Mouse (Mus musculus) embryo, embryonic 11 days (tissue): ENCODE measurements around the gene Mmaa.

ENCODE experiments used
- DNase-seq: peaks from one replicate; pipeline ENCODE4 v3.0.0-alpha.2; 2015

Gene Mmaa

DNA sequence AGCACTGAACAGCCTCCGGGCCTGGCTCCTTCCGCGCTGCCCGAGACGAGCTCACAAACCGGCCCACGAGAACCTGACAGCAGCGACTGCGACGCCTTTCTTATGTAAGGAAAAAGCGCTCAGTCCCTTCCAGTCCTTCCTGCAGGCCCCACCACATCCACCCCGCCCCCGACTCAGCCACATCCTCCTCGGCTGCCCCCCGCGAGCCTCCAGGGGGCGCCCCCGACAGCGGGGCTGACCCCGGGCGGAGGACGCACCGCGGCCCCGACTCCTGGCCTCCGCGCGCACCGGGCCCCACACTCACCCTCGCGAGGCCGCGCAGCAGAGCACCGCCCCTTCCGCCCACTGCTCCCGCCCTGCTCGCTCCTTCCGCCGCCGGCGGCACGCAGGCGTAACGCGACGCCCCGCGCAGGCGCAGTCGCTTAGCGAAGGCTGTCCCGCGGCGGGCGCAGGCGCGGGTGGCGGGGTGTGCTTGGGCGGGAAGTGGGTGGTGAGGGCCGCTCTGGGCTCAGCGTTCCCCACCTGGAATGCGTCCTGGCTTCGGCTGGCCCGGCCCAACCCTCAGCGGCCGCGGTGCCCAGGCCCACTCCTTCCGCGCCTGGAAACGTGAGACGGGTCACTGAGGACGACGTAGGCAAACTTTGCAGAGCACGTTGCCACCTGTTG is at the start of gene Mmaa:
TSS of gene Mmaa (minus strand) at position 328 of the 666 bp plus-strand sequence.
- peak; percentile 100 for DNase-seq

DNA sequence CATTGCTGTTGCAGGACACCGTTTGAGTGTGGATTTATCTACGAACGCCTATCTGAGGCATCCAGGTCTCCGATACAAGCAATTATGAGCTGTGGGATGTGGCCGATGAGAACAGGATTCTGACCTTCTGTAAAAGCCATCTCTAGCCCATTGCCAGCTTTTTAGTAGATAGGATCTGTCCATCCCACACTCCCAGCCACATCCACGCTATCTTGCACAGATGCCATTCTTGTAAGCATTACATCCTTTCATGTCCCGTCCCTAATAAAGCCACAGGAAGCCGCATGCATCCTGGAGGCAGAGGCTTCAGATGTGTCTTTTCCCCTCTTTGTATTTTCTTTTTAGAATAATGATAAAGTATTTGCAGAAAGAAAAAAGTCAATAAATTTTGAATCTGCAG is 46.5 kb upstream of the Mmaa start:
- no peak for DNase-seq

DNA sequence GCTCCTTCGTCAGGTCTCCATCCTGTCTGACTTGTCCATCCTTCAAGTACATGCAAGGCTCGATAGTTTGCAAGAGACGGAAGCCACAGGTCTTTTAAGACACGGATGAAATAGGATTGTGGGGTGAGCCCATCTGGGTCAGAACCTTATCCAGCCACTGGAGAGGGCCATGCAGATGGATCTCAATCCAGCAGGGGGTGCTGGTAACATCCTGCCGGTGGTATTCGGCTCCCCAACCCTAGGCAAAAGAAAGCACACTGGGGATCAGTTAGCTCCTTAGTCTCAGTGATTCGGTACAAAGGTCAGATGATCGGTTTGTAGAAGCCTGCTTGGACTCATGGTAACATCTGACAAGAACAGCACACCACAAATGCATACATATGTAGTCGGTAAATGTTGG is 44.8 kb upstream of the Mmaa start:
- DNase-seq, result no peak

DNA sequence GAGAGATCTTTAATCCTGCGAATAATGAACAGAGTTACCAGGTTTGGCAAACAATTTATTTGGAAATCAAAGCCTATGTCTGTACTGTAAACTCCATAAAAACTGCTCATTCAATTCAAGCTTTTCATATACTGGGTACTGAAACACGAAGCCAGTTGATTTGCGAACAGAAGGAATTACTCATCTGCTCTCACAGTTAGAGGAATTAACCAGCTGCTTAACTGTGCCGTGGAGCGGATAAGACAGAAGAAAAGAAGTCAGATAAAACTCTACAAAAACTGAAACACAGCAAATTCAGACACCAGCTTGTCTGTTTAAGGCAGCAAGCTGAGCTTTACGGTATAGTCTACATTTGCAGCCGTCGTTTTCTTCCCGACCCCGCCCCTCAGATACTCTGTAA is 43.9 kb upstream of the Mmaa start:
- DNase-seq, result no peak

DNA sequence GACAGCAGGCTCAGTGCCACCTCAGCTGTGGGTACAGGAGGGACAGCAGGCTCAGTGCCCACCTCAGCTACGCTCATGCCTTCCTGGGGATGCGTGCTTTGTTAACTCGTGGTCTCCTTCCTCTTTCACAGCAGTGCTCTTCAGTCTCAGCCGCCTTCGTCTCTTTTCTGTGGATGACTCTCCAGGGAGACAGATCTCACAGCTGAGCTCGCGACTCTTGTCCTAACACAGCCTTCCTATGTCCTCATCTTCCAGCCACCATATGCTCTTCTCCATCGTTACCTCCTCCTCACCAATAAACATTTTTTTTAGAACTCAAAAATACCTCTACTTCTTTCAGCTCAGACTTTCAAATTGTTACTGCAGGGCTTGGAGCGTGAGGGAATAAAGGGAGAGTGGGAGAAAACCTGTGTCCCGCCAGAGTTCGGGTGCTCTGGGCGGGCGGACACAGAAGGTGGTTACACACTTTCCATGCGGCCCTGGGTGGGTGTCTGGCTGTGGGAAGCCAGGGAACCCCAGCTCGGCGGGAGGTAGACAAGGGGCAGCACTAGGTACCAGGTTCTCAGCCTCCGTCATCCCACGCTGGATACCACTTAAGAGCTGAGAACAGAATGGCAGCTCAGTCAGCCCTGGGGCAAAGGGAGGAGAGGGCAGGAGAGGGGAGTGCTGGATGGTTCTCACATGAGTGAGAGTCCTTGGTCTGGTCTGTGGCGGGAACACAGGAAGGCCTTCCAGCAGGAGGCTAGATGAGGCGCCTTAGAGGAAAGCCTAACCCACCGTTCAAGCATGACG is 37.6 kb upstream of the Mmaa start:
- DNase-seq, result no peak

DNA sequence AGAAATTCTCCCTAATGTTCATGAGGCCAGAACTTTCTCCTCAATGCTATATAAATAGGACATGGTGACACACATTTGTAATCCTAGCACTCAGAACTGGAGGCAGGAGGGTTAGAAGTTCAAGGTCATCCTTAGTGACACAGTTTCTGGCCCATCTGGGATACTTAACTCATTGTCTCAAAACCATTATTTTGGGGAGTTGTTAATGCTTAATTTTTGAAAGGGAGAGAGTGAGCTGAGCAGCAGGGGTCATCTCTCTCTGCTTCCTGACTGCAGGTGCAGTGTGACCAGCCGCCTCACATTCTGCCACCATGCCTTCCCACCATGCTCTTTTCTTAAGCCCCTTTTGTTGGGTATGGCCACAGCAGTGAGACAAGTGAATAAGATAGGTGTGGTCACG is 36.8 kb upstream of the Mmaa start:
- no peak for DNase-seq

DNA sequence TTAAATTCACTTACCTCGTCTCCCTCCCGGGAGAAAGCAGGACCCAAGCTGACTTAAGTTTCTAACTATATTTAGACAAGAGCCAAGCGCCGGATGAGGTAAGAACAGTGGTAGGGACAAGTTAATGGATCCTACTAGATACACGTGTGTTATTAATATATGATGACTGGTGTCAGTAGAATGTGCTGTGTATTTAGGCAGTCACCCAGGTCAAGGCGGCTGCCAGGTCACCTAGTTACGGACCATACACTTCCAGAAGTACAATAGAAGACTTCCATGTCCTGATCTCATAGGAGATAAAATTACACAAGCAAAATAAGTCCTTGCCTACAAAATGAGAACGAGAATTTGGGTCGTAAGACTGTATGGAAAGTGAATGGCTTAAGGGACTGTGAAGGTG is 36.3 kb upstream of the Mmaa start:
- no peak for DNase-seq

DNA sequence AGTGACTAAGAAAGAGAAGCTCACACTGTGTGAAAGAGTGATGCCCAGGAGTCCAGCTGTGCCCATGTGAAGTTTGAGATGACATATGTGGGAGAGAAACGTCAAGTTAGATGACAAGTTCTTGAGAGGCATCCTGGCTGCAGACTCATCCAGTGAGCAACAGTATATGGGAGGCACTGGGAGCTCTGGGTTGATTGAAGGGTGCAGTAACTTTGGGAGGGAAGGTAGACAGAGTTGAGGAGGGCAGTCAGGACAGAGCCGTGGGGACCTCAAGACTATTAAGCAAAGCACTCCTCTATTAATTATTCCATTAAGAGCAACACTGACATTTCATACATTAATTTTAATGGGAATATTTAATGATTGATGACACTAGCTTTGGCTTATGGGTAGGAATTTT is 35.0 kb upstream of the Mmaa start:
- DNase-seq, result no peak

DNA sequence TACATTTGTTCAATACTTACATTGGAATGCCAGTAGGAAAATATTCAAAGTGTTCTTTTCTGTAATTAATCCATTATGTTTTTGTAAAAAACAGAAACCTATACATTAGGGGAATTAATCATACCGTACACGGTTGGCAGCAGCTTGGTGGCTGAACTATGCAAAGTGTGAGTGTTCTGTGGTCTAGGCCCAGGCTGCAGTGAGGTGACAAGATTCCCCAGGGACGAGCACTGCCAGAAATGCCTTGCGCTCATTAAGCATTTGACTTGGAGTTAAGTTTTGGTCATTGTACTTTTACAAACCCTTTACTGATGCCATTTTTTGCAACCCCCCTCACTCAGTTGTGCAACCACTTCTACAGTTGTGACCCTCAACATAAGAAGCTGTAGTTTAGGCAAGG is 34.4 kb upstream of the Mmaa start:
- no peak for DNase-seq

DNA sequence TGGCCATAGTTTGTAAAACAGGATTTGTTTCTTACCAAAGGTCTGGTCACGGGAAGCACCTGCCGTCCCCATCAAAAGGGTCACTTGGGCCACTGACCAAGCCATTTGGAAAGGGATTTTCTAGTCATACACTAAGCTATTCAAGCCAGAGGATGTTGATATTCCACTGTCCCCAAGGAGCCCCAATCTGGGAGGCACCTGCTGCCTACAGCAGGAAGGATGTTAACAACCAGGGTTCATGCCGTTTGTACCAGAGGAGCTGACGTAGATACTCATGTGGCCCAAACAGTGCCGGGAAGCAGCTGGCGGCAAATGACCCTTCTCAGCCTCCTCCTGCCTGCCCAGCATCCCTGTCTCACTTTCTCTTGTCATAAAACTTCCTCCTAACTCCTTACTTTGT is 30.8 kb upstream of the Mmaa start:
- DNase-seq, result no peak

DNA sequence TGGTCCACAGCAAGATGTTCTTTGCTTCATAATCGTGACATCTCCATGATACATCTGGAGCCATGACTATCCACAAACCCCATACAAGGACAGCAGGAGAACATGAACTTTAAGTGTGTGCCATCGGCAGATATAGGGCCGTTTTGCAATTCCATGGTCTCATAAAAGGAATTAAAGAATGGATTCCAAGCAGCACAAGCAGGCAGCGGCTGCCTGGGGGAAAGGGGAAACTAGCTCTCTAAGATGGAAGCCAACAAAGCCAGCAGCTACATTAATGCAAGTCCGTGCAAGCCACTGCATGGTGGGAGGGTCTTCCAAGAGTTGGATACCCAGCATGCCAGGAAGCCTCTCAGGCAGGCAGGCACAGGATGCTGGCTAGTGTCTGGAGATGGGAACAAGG is 30.2 kb upstream of the Mmaa start:
- DNase-seq, result no peak

DNA sequence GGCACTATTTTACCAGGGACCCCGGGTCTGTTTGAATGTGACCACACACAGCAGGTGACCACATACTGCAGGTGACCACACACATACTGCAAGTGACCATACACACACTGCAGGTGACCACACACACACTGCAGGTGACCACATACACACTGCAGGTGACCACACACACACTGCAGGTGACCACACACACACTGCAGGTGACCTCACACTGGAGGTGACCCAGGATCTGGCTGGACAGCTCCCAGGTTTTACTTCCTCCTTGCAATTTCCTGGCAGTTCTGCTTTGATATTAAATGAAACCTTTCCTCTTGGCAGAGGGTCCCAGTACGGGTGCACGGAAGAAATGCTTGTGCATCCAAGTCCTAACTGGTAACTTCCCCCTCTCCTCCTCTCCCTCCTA is 29.3 kb upstream of the Mmaa start:
- DNase-seq, result no peak

DNA sequence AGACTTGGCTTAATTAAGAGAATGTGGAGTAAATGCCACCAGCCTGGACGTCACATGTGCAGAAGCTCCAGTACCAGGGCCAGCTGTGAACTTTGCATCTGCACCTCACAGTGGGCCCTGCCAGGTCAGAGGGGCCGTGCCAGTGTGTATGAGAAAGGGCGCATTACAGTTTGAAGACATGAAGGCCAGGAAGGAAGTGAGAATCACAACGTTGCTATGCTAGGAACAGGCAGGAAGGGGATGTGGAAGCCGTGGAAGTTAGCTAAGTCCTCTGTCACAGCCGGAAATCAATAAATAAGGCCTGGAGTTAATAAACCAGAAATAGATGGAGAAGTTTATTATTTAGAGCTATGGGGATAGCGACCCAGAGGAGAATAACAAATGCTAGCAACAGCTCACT is 28.4 kb upstream of the Mmaa start:
- DNase-seq, result no peak

DNA sequence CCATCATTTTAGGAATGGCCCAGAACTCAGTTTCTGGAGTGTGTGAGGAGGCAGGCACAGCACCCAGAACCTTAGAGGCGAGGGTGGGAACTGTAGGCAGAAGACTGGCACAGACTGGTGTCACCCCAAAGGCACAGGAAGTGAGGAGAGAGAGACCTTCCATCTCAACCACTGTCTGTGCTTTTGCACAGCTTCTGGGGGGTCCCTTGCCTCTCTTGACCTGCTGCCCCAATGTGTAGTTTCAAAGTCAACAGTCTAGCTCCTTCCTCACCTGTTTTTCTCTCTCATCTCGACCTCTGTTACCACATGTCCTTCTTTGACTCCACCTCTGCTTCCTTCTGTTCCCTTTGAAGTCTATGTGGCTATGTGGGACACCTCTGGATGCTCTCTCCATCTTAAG is 16.1 kb upstream of the Mmaa start:
- no peak for DNase-seq

DNA sequence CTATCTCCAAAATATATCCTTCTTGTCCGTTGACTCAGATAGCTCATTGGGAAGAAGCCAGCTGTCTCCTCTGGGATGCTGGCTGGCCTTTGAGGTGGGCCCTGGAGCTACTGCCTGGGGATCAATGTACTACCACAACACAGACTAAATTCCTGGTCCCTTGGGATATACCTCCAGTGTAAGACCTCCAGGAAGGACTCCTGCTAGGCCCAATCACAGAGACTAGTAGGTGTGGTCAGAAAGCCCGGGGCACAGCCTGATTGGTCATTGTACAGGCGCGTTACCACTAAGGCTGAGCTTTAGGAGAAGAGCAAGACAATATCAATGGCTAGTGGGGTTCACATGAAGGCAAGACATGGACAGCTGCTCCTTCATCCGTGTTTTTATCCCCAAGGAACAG is 11.2 kb upstream of the Mmaa start:
- DNase-seq, result no peak

DNA sequence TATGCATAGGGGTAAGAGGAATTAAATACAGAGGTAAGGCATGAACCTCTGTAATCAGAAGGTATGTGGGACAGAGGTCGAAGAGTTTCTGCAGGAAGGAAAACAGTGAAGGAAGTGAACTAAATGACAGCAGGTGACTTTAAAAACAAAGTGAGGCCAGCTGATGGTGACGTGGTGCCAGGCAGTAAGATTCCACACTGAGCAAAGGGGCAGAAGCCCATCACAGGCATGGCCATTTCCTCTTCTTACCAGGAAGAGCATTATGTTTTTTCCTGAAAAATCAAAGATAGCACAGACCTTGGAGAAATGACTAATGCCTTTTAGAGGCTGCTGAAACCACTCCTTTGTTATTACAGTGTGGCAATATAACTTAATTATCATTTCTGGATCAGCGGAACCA is 6.8 kb upstream of the Mmaa start:
- no peak for DNase-seq

DNA sequence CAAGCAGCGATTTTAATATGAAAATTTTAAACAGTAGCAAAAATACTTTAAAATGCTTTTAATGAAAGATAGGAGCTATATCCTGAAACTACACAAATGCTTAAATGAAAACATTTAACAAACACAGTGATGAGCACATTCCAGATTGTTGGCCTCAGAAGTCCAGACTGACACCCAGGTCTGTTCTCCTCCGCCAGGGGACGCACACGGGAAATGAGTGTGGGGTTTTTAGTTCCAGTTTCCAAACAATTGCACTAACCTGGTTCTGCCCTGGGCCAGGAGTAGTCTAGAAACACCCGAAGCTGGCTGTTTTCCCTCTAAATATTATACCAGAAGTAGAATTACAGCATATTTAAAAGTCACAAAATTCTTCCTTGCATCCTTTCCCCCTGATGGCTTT is 5.0 kb upstream of the Mmaa start:
- no peak for DNase-seq

DNA sequence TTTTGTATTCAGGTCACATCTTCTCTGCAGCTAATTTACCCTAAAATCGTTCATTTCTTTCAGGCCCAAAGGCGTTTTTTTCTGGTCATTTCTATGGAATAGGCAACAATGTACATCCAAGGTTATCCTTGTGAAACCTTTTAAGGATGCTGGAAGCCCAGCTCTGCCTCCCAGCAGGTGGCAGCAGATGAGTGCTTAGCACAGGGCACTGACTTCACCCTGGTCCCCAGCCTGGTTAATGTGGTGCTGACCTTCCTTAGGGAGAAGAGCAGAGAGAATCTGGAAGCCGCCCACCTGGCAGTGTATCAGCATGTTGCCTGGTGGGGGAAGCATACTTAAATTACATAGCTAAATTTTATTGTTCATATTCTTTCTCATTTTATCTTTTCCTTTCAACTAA is 3.0 kb upstream of the Mmaa start:
- peak; percentile 85 for DNase-seq

DNA sequence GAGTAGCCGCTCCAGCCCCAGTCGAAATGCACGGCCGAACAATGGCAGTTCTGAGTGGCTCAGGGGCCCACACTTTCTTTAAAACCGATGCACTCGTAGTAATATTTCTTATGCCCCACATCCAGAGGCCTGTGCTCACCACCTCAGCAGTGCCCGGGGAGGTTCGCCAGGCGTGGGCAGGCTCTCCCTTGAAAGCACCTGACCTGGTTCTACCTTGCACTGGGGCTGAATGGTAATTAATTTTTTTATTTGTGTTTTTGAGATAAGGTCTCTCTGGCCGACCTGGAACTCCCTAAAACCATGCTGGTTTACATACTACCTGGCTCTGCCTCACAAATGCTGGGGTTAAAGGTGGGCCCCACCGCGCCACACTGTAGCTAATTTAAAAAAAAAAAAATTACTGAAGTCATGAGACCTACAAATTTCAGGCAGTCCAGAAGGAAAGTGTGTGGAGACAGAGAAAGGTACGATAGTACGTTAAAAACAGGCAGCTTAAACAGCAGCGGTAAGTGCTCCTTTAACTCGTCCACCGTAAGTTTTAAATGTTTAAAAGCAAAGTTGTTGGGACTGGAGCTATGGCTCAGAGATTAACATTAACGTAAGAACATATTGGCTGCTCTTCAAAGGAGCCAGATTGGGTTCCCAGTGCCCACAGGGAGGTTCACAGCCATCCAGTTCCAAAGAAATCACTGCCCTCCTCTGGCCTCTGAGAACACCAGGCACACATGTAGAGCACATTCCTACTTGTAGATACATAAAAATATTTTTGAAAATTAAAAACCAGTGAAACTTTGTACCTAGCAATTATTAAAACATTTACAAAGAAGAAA is 754 bp upstream of the Mmaa start:
- DNase-seq, result peak; percentile 33

DNA sequence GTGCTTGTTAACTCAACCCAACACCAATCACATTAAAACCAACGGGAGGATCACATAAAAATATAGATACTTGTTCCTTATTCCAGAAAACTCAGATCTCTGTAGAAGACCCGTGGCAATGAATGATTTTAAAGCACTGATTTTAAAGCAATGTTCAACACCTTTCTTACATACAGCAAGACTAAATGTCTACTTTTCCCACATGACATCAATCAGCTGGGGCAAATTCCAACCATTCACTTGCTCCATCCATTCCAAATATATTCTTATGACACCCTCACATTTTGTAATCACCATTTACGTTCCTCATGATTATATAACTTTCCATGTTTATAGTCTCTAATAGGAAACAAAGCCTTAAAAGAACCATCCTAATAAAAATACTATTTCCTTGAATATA is 896 bp downstream of the Mmaa start:
- no peak for DNase-seq

DNA sequence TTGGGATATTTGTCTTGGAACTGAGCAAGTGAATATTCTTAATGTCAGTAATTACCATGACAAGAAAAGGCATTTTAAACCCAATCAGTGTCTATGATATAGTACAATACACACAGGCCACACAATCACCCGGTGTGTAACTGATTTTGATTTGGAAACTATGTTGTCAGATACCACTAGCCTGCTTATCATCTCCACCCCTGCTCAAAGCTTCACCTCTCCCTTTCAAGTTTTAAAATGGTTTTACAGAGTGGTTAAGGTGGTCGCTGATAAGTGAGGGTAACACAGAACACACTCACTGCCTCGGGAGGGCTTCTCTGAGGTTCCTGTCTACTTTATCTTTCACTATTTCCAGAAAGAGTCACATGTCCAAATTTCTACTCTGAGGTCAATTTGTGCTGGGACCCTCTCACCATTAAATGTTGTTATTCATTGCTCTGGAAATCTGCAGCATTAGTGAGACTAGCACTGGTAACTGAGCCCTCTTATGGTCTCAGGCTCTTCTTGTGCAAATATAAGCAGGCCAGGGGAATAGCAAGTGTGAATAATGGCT is 1.9 kb downstream of the Mmaa start:
- no peak for DNase-seq

DNA sequence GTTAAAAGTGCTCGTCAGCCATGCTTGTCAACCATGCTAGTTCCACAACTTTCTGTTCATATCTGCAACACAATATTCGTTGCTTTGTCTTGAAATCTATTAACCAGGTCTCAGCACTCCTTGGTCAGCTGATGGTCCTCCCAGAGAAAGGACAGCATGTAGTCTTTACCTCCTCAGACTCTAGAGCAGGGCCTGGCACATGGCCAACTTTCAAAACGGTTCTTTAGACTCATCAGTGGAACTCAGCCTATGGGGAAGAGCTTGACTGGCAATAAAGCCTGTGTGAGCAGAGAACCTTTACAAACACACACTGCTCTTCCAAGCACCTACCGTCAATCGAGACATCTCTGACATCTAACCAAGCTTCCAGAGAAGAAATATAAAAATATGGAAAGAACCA is 5.1 kb downstream of the Mmaa start:
- no peak for DNase-seq

DNA sequence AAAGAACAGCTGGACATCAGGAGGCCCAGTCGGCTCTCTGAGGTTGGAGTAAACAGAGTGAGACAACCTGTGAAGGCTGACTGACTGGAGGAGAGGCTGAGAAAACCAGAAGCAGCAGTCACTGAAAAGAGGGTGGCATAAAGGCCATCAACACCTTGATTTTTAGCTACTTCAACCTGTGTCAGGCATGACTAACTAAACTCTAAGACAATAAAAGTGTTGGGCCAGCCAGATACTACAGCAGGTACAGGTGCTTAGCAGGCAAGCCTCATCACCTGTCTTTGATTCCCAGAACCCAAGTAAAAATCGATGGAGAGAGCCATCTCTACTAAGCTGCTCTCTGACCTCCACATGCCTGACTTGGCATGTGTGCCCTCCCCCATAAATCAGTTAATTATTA is 6.1 kb downstream of the Mmaa start:
- no peak for DNase-seq

DNA sequence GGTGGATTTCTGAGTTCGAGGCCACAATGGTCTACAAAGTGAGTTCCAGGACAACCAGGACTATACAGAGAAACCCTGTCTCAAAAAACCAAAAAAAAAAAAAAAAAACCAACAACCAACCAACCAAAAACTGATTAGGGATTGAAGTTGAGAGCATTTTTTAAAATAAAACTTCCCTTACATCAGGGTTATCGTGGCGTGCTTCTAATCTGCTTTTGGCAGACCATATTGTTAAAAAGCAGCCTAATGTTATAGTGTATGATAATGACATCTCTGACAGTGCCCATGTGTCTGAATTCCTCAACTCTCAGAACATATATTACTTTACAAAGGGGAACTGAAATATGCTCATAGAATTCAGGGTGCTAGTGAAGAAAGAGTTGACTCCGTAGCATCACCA is 6.5 kb downstream of the Mmaa start:
- no peak for DNase-seq
